Mouse (Mus musculus) limb, embryonic 13.5 days (tissue): ENCODE measurements around the gene Mmp8. TPM values are rescaled to one million over a fixed set of nuclear protein-coding genes. Genes with fewer than 3 reads are reported as not detected.

Source experiments
- ATAC-seq: fragments of 200-750 bp; cut with Nextera tagmentation; 2 replicates; pipeline ENCODE4 v1.8.0; 2017; ENCODE audit warnings: low read depth, moderate number of reproducible peaks, moderate TSS enrichment; ENCODE audit not compliant: low FRiP score
- H3K27ac ChIP-seq: fragments of 300-500 bp; sonication (generic); 2 replicates; pipeline ENCODE4 v1.5.1; 2015; ENCODE audit warnings: inconsistent platforms, mild to moderate bottlenecking, moderate library complexity
- H3K27me3 ChIP-seq: fragments of 300-500 bp; sonication (generic); 2 replicates; pipeline ENCODE4 v1.6.1; 2015; ENCODE audit warnings: mild to moderate bottlenecking, inconsistent platforms
- H3K36me3 ChIP-seq: fragments of 300-500 bp; sonication (generic); 2 replicates; pipeline ENCODE4 v1.6.1; 2015; ENCODE audit warnings: inconsistent platforms, mild to moderate bottlenecking, moderate library complexity
- H3K4me1 ChIP-seq: fragments of 300-500 bp; sonication (generic); 2 replicates; pipeline ENCODE4 v1.6.1; 2015; ENCODE audit warnings: inconsistent platforms
- H3K4me2 ChIP-seq: fragments of 300-500 bp; sonication (generic); replicated peaks from 2 replicates; pipeline ENCODE4 v1.6.1; 2015; ENCODE audit warnings: inconsistent platforms, mild to moderate bottlenecking, moderate library complexity
- H3K4me3 ChIP-seq: fragments of 300-500 bp; sonication (generic); 2 replicates; pipeline ENCODE4 v1.5.1; 2015; ENCODE audit warnings: moderate library complexity, mild to moderate bottlenecking, inconsistent platforms
- H3K9ac ChIP-seq: fragments of 300-500 bp; sonication (generic); 2 replicates; pipeline ENCODE4 v1.6.1; 2015; ENCODE audit warnings: mild to moderate bottlenecking, inconsistent platforms
- H3K9me3 ChIP-seq: fragments of 300-500 bp; sonication (generic); 2 replicates; pipeline ENCODE4 v1.6.1; 2016; ENCODE audit warnings: inconsistent platforms
- WGBS: fragments of 180-500 bp; shearing (Covaris S2); methylation state at CpG from one replicate; pipeline ENCODE4 v1.1.7; 2015; 5-methylcytosine and 5-hydroxymethylcytosine counted together
- polyA plus RNA-seq: library from polyadenylated mRNA; unstranded; fragments of >200 nt; fragmentation: Nextera tagmentation; extraction: Ambion mirVana; gene quantifications from 2 replicates; pipeline ENCODE4 v1.2.1, GENCODE M21; 2015

Gene Mmp8
- polyA plus RNA-seq, 1 experiment from 2014 or later = 0.20 TPM

GRCm38 (mm10) chr9:7604005-7604404 is 45.7 kb downstream of the Mmp8 start:
- Histone ChIP-seq H3K4me3 (no peak overlapping the region), H3K9me3 (no peaks in the 10 kb centered on the region), H3K27ac (no peak overlapping the region), H3K36me3 (no peaks in the 10 kb centered on the region), H3K9ac (no peak overlapping the region), H3K4me2 (no peak overlapping the region), H3K4me1 (no peaks in the 10 kb centered on the region), H3K27me3 (no peaks in the 10 kb centered on the region)
- no peak for ATAC-seq
- 78% methylated on average over 6 of the region's 6 CpGs for whole genome bisulfite sequencing

GRCm38 (mm10) chr9:7605638-7606037 is 47.4 kb downstream of the Mmp8 start:
- no peak for ATAC-seq
- no peak overlapping the region for H3K4me3 ChIP-seq
- H3K4me2 ChIP-seq = no peak overlapping the region
- no peaks in the 10 kb centered on the region for H3K4me1 ChIP-seq
- H3K27ac ChIP-seq = no peak overlapping the region
- H3K27me3 ChIP-seq = no peaks in the 10 kb centered on the region
- no peak overlapping the region for H3K9ac ChIP-seq
- H3K36me3 ChIP-seq = no peaks in the 10 kb centered on the region
- WGBS = 89% methylated on average over 12 of the region's 12 CpGs
- no peaks in the 10 kb centered on the region for H3K9me3 ChIP-seq

Other genes with a start within 250 kb of the Mmp8 start
- gene Mmp12, start 214.1 kb upstream of the Mmp8 start, polyA plus RNA-seq = not detected in 2 replicates
- gene Mmp1b, start 170.4 kb upstream of the Mmp8 start, polyA plus RNA-seq = not detected in 2 replicates
- not detected in 2 replicates for gene Mmp3, start 112.6 kb upstream of the Mmp8 start, polyA plus RNA-seq
- not detected in 2 replicates for gene Mmp10, start 56.1 kb upstream of the Mmp8 start, polyA plus RNA-seq
- not detected in 2 replicates for gene Mmp27, start 12.9 kb downstream of the Mmp8 start, polyA plus RNA-seq
- gene Mmp20, start 69.8 kb downstream of the Mmp8 start, polyA plus RNA-seq = not detected in 2 replicates
- gene Mmp7, start 133.6 kb downstream of the Mmp8 start, polyA plus RNA-seq = not detected in 2 replicates
- gene Tmem123, start 205.6 kb downstream of the Mmp8 start, polyA plus RNA-seq = 71.7 and 73.1 TPM in 2 replicates